Mouse (Mus musculus) lung, embryonic 16.5 days (tissue): ENCODE measurements around the gene Grk3. TPM values are rescaled to one million over a fixed set of nuclear protein-coding genes. Genes with fewer than 3 reads are reported as not detected.

Source experiments
- ATAC-seq: fragments of 200-750 bp; cut with Nextera tagmentation; 2 replicates; pipeline ENCODE4 v1.8.0; 2017; ENCODE audit warnings: low read depth, mild to moderate bottlenecking, moderate library complexity
- H3K27ac ChIP-seq: fragments of 300-500 bp; sonication (generic); 2 replicates; pipeline ENCODE4 v1.5.1; 2014; ENCODE audit warnings: mild to moderate bottlenecking, control low read depth, low read length
- H3K27me3 ChIP-seq: fragments of 300-500 bp; sonication (generic); 2 replicates; pipeline ENCODE4 v1.6.1; 2014; ENCODE audit warnings: low read depth, low read length, mixed read lengths; ENCODE audit not compliant: control insufficient read depth, insufficient read depth
- H3K36me3 ChIP-seq: fragments of 300-500 bp; sonication (generic); 2 replicates; pipeline ENCODE4 v1.6.1; 2014; ENCODE audit warnings: low read length; ENCODE audit not compliant: control insufficient read depth, insufficient read depth
- H3K4me1 ChIP-seq: fragments of 300-500 bp; sonication (generic); replicated peaks from 2 replicates; pipeline ENCODE4 v1.6.1; 2014; ENCODE audit warnings: low read length, mixed read lengths; ENCODE audit not compliant: control insufficient read depth, insufficient read depth
- H3K4me2 ChIP-seq: fragments of 300-500 bp; sonication (generic); 2 replicates; pipeline ENCODE4 v1.6.1; 2014; ENCODE audit warnings: low read depth, low read length, control low read depth
- H3K4me3 ChIP-seq: fragments of 300-500 bp; sonication (generic); 2 replicates; pipeline ENCODE4 v1.5.1; 2014; ENCODE audit warnings: mild to moderate bottlenecking, low read length, control low read depth
- H3K9ac ChIP-seq: fragments of 300-500 bp; sonication (generic); 2 replicates; pipeline ENCODE4 v1.6.1; 2014; ENCODE audit warnings: low read length, control low read depth
- H3K9me3 ChIP-seq: fragments of 300-500 bp; sonication (generic); 2 replicates; pipeline ENCODE4 v1.6.1; 2016; ENCODE audit warnings: low read length; ENCODE audit not compliant: control insufficient read depth
- WGBS: fragments of 180-500 bp; shearing (Covaris S2); extraction: QIAGEN DNeasy Blood & Tissue Kit; methylation state at CpG from one replicate; pipeline ENCODE4 v1.1.7; 2014; 5-methylcytosine and 5-hydroxymethylcytosine counted together
- polyA plus RNA-seq: library from polyadenylated mRNA; unstranded; fragments of >200 nt; fragmentation: Nextera tagmentation; extraction: Ambion mirVana; gene quantifications from 2 replicates; pipeline ENCODE4 v1.2.1, GENCODE M21; 2015

Gene Grk3
- polyA plus RNA-seq: 19.1 and 21.8 TPM in 2 replicates

DNA sequence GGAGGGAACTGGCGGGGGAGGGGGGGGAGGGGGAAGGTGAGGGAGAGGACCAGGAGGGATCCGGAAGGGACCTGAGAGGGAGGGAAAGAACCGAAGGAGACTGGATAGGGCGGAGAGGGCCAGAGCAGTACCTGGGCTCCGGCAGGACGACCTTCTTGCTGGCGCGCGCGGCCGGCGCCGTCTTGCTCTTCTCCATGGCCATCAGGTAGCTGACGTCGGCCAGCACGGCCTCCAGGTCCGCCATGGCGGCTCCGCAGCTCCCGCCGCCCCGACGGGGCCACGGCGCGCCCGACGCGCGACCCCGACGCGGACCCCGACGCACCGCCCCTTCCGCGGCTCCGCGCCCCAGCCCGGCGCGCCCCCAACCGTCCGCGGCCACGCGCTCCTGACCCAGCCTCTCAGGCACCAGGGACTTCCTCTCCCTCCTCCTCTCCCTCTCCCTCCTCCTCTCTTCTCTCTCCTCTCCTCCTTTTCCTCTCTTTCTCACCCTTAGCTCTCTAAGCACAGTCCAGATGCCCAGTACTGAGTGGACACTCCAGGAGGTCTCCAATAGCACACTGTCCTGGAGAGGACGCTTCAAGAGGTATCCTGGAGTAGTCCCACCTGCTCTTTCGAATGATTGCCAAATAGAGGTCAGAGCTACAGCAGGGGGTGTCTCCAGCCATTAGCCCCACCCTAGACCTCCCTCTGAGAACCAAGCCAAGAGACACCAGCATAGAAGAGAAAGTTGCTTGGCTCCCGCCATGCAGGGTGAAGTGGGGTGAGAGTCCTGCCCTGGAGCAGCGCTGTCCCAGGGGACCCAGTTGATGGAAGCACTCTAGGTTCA is at the start of gene Grk3:
Gene Grk3 (minus strand): TSS at position 556 of the 826 bp plus-strand sequence.
- peak within 1 kb of the TSS; percentile 75 for H3K9ac ChIP-seq
- H3K27me3 ChIP-seq: no peaks in the 10 kb centered on the region
- peaks cover 18% of the 10 kb centered on the region for H3K4me1 ChIP-seq
- H3K9me3 ChIP-seq: no peaks in the 10 kb centered on the region
- H3K4me3 ChIP-seq: peak within 1 kb of the TSS; percentile 62
- H3K27ac ChIP-seq: peak within 1 kb of the TSS; percentile 84
- 1% methylated on average over 48 of the region's 52 CpGs for WGBS
- H3K4me2 ChIP-seq: peak within 1 kb of the TSS; percentile 46
- H3K36me3 ChIP-seq: no peaks in the 10 kb centered on the region
- ATAC-seq: peak; percentile 90

DNA sequence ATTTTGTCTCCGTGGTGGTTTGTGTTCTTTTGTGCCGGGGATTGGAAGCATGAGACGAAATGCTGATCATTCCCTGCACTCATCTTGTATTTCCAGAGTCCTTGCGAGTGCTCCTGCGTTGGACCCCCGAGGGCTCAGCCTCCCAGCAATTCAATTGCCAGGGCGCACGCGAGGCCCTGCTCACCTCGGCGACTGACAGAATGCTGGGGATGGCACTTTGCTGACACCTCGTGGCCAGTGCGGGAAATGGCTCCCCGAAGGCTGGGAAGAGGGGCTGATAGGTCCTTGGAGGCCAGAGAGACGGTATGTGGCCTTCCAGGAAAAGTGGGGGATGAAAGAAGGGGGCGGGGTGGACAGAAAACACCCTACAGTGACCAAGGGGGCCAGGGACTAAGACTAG is 38.7 kb upstream of the Grk3 start:
- Histone ChIP-seq H3K9ac (no peak overlapping the region), H3K4me3 (no peak overlapping the region), H3K4me1 (no peaks in the 10 kb centered on the region; the same call in 1 of the 2 replicates), H3K27ac (no peak overlapping the region), H3K4me2 (no peak overlapping the region), H3K36me3 (no peaks in the 10 kb centered on the region), H3K9me3 (no peaks in the 10 kb centered on the region), H3K27me3 (no peaks in the 10 kb centered on the region)
- 0 out of 2 replicates have a peak, but pooled peaks have one; percentile 38 for ATAC-seq
- 4% methylated on average over 16 of the region's 16 CpGs for WGBS

DNA sequence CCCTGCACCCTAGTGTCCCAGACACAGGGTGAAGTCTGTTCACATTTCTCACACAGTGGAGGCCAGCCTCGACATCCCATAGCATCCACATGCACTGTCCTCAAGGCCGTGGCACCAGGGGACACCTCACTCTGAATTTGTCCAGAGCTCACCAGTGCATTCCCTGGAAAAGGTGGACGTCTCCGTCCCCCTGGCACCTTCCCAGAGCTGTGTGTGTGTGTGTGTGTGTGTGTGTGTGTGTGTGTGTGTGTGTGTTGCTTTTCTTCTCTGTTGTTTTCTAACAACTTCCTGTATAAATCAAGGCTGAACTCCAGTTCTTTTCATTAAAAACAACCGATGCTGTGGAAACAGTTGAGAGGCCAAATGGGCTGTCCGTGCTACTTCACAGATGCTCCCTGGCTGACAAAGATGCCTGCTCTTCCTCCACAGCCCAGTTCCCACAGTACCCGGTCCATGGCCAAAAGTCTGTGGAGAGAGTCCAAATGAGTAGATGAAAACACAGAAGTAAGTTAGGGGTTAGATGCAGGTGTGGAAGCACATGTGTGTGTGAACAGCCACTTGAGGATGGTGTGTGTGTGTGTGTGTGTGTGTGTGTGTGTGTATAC is 35.1 kb upstream of the Grk3 start:
- no peak for ATAC-seq
- H3K9ac ChIP-seq: no peak overlapping the region
- H3K36me3 ChIP-seq: no peaks in the 10 kb centered on the region
- no peaks in the 10 kb centered on the region for H3K27me3 ChIP-seq
- no peak overlapping the region for H3K4me3 ChIP-seq
- no peaks in the 10 kb centered on the region for H3K9me3 ChIP-seq
- no peaks in the 10 kb centered on the region; the same call in 1 of the 2 replicates for H3K4me1 ChIP-seq
- H3K27ac ChIP-seq: no peak overlapping the region
- H3K4me2 ChIP-seq: no peak overlapping the region
- WGBS: 33% methylated on average over 7 of the region's 7 CpGs

DNA sequence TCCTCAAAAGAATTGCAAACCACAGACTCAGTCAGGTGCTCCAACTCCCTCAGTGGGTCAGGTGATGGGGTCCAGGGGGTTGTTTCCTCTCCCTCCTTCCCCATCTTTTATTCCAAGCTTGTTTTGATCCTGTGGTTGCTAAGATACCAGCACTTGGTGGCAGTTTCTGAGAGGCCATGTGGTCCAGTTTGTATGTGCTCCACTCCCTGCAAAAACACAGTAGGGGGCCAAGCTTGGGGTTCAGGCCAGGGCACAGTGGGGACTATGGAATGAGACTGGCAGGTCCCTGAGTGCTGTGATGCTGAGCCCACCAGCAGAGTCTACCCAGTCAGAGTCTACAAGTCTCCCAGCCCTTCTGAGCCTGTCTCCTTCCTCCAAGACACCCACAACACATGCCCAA is 34.3 kb upstream of the Grk3 start:
- Histone ChIP-seq H3K4me1 (no peaks in the 10 kb centered on the region; the same call in 1 of the 2 replicates), H3K4me2 (no peak overlapping the region), H3K27ac (no peak overlapping the region), H3K36me3 (no peaks in the 10 kb centered on the region), H3K9ac (no peak overlapping the region), H3K9me3 (no peaks in the 10 kb centered on the region), H3K27me3 (no peaks in the 10 kb centered on the region), H3K4me3 (no peak overlapping the region)
- ATAC-seq: no peak

DNA sequence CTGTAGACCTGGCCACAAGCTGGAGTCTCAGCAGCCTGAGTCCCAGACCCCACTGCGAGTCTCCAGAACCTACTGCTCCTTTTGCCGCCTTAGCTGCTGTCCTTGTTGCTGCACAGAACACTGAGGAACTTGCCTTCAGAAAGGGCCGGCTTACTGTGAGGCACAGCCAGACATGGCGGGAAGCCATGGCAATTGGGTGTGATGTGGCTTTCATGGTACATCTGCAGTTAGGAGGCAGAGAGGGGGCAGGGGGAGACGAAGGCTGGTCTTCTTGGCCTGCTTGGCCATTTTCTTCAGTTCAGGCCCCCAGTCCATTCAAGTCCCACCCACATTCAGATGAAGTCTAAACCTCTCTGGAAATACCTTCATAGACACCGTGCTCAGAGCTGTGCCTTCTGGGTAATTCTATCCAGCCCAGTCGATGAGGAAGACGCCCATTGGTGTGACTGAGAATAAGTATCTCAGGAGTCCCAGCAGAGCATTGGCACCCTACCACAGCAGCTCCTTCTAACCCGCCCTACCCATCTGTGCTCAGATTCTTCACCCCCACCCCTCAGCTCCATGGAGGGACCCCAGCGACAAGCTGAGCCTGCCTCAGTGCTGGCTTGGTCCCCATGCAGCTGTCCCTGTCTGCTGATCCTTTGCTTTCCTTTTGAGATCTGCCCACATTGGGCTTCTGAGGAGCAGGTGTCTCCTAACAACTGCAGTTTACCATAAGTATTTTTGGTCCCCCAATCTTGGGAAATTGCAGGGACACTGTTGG is 30.1 kb upstream of the Grk3 start:
- Histone ChIP-seq H3K4me1 (peaks cover 6% of the 10 kb centered on the region), H3K4me3 (no peak overlapping the region), H3K27ac (no peak overlapping the region), H3K9ac (no peak overlapping the region), H3K9me3 (peaks cover 4% of the 10 kb centered on the region; the same call in 1 of the 2 replicates), H3K4me2 (no peak overlapping the region), H3K27me3 (no peaks in the 10 kb centered on the region), H3K36me3 (no peaks in the 10 kb centered on the region)
- no peak for ATAC-seq
- 74% methylated on average over 10 of the region's 10 CpGs for WGBS

DNA sequence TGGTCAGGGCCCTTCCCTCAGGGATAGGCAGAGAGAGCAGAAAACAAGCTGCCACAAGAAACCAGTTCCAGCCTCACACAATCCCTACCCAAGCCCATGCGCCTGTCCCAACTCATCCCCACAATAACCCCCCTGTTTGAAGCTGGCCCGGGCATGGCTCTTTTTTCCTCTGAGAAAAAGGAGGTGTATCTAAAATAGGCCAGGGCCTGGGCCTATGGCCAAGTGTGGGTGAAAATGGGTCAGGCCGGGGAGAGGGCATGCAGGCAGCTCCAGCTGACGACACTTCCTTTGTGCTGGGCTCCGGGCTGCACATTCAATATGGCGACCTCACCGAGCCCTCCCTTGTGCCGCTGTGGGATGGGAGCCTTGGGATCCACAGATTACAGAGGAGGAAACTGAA is 27.9 kb upstream of the Grk3 start:
- Histone ChIP-seq H3K27me3 (no peaks in the 10 kb centered on the region), H3K9ac (no peak overlapping the region), H3K4me1 (peaks cover 6% of the 10 kb centered on the region), H3K4me2 (no peak overlapping the region), H3K4me3 (no peak overlapping the region), H3K36me3 (no peaks in the 10 kb centered on the region), H3K27ac (no peak overlapping the region), H3K9me3 (peaks cover 4% of the 10 kb centered on the region)
- ATAC-seq: no peak
- WGBS: 76% methylated on average over 8 of the region's 8 CpGs

DNA sequence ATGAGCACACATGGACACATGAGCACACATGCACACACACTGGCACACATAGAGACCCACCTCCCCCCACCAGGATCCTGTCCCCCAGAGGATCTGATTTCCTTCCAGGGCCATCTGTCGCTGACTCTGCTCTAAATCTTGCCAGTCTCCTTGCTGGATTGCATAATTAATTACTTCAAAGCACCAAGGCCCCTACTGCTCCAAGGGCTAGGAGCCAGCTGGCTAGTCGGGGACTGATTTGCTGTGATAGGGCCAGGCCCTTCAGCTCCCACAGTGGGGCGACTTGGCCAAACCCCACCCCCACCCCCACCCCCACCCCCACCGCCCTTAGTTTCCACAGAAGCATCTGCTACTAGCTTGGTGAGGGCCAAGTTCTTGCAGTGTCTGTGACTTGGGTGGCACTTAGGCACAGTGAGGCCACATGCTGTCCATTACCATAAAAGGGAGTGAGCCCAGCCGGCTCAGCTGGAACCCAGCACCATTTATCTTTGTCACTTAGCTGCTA is 26.0 kb upstream of the Grk3 start:
- ATAC-seq: peak; percentile 92
- Histone ChIP-seq H3K9ac (no peak overlapping the region), H3K36me3 (no peaks in the 10 kb centered on the region), H3K4me1 (peaks cover 6% of the 10 kb centered on the region), H3K27me3 (no peaks in the 10 kb centered on the region), H3K4me2 (no peak overlapping the region), H3K4me3 (no peak overlapping the region), H3K9me3 (peaks cover 4% of the 10 kb centered on the region), H3K27ac (peak overlapping the region; percentile 58)
- WGBS: 15% methylated on average over 5 of the region's 5 CpGs

DNA sequence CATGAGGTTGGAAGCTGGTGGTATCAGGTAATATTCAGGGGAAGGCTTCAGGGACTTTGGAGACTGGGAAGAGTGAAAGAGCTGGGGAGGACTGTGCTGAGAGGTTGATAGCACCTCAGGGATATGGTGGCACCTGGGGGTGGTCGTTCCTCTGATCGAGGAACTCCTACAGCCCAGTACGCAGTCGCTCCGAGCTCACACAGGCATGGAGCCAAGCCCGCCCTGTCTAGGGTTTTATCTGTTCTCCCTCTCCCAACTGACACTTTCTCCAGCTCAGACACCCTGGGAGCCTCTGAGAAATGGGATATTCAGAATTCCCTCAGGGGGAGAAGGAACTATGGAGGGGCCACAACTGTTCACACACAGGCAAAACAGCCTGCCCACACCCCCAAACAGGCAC is 25.2 kb upstream of the Grk3 start:
- WGBS: 26% methylated on average over 6 of the region's 6 CpGs
- no peak overlapping the region for H3K4me3 ChIP-seq
- ATAC-seq: peak; percentile 45
- H3K4me2 ChIP-seq: no peak overlapping the region
- H3K9me3 ChIP-seq: peaks cover 4% of the 10 kb centered on the region
- H3K9ac ChIP-seq: no peak overlapping the region
- H3K36me3 ChIP-seq: no peaks in the 10 kb centered on the region
- H3K27ac ChIP-seq: peak overlapping the region; percentile 58; the same call in 1 of the 2 replicates
- H3K4me1 ChIP-seq: peaks cover 12% of the 10 kb centered on the region
- no peaks in the 10 kb centered on the region for H3K27me3 ChIP-seq

DNA sequence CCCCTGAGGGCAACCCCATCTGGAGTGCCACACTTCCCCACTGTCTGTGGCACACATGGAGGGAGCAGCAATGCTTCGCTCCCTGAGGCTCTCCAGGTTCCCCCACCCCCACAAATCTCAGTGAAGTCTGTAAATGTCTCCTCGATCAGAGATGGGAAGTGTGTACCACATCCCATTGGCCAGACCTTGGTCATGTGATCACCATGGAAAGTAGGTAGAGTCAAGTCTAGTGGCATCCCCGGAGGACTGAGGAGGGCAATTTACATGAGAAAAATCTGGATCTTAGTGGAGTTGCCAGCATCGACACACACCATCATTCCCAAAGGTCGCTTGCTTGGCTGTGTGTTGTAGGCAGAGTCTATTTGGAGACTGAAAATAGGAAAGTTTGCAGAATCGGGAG is 23.0 kb upstream of the Grk3 start:
- Histone ChIP-seq H3K27ac (no peak overlapping the region), H3K4me3 (no peak overlapping the region), H3K9ac (no peak overlapping the region), H3K27me3 (no peaks in the 10 kb centered on the region), H3K36me3 (no peaks in the 10 kb centered on the region), H3K4me1 (peaks cover 26% of the 10 kb centered on the region), H3K9me3 (peaks cover 4% of the 10 kb centered on the region), H3K4me2 (no peak overlapping the region)
- no peak for ATAC-seq
- 87% methylated on average over 6 of the region's 6 CpGs for WGBS
